Mouse (Mus musculus): ENCODE measurements around the gene Xpr1. TPM values are rescaled to one million over a fixed set of nuclear protein-coding genes. Genes with fewer than 3 reads are reported as not detected.
"Not testable (repeated sequence)": the region's sequence is repeated elsewhere in the genome, so short reads cannot be mapped to it uniquely, and the experiment has no call there.

The Xpr1 gene
- polyA plus RNA-seq, 1 experiment from 2014 or later: 8.6 TPM

DNA sequence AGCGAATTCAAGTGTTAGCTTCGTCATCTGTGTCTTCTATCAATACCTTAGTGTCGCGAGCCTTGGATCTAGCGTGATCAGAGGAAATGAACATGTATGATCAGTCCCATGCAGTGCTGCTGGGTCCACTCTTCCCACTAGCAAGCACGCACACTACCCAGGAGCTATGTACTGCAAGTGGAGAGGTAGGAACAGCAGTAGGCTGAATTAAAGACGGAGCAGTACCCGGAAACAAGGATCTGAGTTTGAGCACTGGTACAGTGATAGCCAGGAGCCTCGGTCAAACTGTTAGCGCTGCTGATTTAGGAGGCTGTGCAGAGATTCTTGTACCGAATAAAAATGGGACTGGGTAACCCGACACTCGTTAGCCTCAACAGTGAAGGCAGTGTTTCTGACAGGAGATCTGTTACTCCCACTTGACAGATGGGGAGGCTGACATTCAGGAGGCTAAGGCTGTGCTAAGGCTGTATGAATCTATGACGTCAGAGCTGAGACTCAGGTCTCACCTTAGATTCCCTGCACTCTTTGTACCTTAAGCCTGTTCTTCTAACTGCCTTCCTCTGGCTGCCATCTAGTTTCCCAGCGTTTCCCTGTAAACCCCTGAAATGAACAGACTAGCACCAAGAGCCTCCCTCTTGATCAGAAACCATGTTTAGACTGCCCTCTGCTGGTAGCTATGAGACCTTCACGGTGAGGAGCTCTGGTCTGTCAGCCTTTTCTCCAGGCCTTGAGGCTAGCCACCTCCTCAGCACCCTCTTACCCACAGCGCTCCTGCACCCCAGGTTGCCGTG, 136.0 kb downstream of the Xpr1 start:
- 46% methylated on average over 18 of the region's 18 CpGs for WGBS
- Histone ChIP-seq H3K4me3 (replicated peaks) (no peak overlapping the region), H3K4me1 (replicated peaks) (peaks cover 19% of the 10 kb centered on the region), H3K27ac (peak overlapping the region; percentile 64), H3K9me3 (no peaks in the 10 kb centered on the region), H3K36me3 (peaks cover 6% of the 10 kb centered on the region; the same call in 1 of the 2 replicates), H3K9ac (replicated peaks) (no peak overlapping the region; the same call in 1 of the 2 replicates), H3K27me3 (no peaks in the 10 kb centered on the region), H3K4me2 (no peak overlapping the region; the same call in 1 of the 2 replicates)
- peak; percentile 89 for ATAC-seq (ENCODE audit: insufficient number of reproducible peaks, insufficient read depth, low FRiP score, low TSS enrichment, low read depth)

GRCm38 (mm10) chr1:155280306-155280705, 136.9 kb downstream of the Xpr1 start:
- Histone ChIP-seq H3K9ac (replicated peaks) (no peak overlapping the region), H3K27ac (no peak overlapping the region), H3K4me1 (replicated peaks) (peaks cover 19% of the 10 kb centered on the region), H3K4me2 (no peak overlapping the region), H3K27me3 (no peaks in the 10 kb centered on the region), H3K4me3 (replicated peaks) (no peak overlapping the region), H3K9me3 (no peaks in the 10 kb centered on the region), H3K36me3 (peaks cover 6% of the 10 kb centered on the region; the same call in 1 of the 2 replicates)
- 64% methylated on average over 10 of the region's 10 CpGs for WGBS
- no peak for ATAC-seq (ENCODE audit: insufficient number of reproducible peaks, insufficient read depth, low FRiP score, low TSS enrichment, low read depth)

GRCm38 (mm10) chr1:155276381-155277033, 140.7 kb downstream of the Xpr1 start:
- H3K27me3 ChIP-seq: no peaks in the 10 kb centered on the region
- H3K36me3 ChIP-seq: no peaks in the 10 kb centered on the region
- no peak overlapping the region for H3K9ac ChIP-seq (replicated peaks)
- H3K4me3 ChIP-seq (replicated peaks): no peak overlapping the region
- no peak overlapping the region for H3K27ac ChIP-seq
- no peak overlapping the region for H3K4me2 ChIP-seq
- 68% methylated on average over 13 of the region's 13 CpGs for WGBS
- H3K9me3 ChIP-seq: no peaks in the 10 kb centered on the region
- no peak for ATAC-seq (ENCODE audit: insufficient number of reproducible peaks, insufficient read depth, low FRiP score, low TSS enrichment, low read depth)
- H3K4me1 ChIP-seq (replicated peaks): peaks cover 33% of the 10 kb centered on the region

DNA sequence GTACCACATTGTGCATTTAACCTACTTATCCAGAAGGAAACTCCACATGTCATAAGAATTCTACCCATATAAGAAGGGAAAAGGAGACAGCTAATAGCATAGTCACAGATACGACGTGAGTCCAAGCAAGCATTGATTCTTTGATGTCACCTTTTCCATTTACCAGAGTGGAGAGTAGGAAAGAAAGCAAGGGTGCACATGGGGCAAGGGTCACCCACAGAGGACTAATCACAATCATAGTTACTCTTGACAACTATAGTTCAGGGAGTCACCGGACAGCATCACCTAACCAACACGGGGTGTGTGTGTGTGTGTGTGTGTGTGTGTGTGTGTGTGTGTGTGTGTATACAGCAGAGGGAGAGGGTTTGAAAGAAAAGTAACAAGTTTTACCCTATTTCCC, 141.4 kb downstream of the Xpr1 start:
- H3K27me3 ChIP-seq: no peaks in the 10 kb centered on the region
- no peak overlapping the region for H3K27ac ChIP-seq
- H3K4me3 ChIP-seq (replicated peaks): no peak overlapping the region
- WGBS: 81% methylated on average over 4 of the region's 4 CpGs
- no peaks in the 10 kb centered on the region for H3K9me3 ChIP-seq
- H3K4me2 ChIP-seq: no peak overlapping the region
- H3K4me1 ChIP-seq (replicated peaks): peaks cover 25% of the 10 kb centered on the region
- no peak overlapping the region for H3K9ac ChIP-seq (replicated peaks)
- no peak for ATAC-seq (ENCODE audit: insufficient number of reproducible peaks, insufficient read depth, low FRiP score, low TSS enrichment, low read depth)
- no peaks in the 10 kb centered on the region for H3K36me3 ChIP-seq

GRCm38 (mm10) chr1:155274976-155275375, 142.2 kb downstream of the Xpr1 start:
- ATAC-seq (ENCODE audit: insufficient number of reproducible peaks, insufficient read depth, low FRiP score, low TSS enrichment, low read depth): no peak
- Histone ChIP-seq H3K4me3 (replicated peaks) (no peak overlapping the region), H3K9me3 (no peaks in the 10 kb centered on the region), H3K27me3 (no peaks in the 10 kb centered on the region), H3K9ac (replicated peaks) (no peak overlapping the region), H3K4me1 (replicated peaks) (peaks cover 17% of the 10 kb centered on the region), H3K36me3 (no peaks in the 10 kb centered on the region), H3K4me2 (no peak overlapping the region), H3K27ac (no peak overlapping the region)
- WGBS: 80% methylated on average over 3 of the region's 3 CpGs

- Histone ChIP-seq H3K4me2 (no peak overlapping the region), H3K4me1 (replicated peaks) (peaks cover 16% of the 10 kb centered on the region), H3K27me3 (no peaks in the 10 kb centered on the region), H3K9me3 (no peaks in the 10 kb centered on the region), H3K9ac (replicated peaks) (no peak overlapping the region), H3K4me3 (replicated peaks) (no peak overlapping the region), H3K27ac (peak overlapping the region; percentile 74), H3K36me3 (no peaks in the 10 kb centered on the region)
- 82% methylated on average over 4 of the region's 4 CpGs for WGBS
- no peak for ATAC-seq (ENCODE audit: insufficient number of reproducible peaks, insufficient read depth, low FRiP score, low TSS enrichment, low read depth)
Observed at GRCm38 (mm10) chr1:155272953-155273352, 144.3 kb downstream of the Xpr1 start.

GRCm38 (mm10) chr1:155262496-155262895, 154.7 kb downstream of the Xpr1 start:
- not testable (repeated sequence) for H3K27ac ChIP-seq; ATAC-seq (ENCODE audit: insufficient number of reproducible peaks, insufficient read depth, low FRiP score, low TSS enrichment, low read depth); H3K27me3 ChIP-seq; H3K9me3 ChIP-seq; H3K4me3 ChIP-seq (replicated peaks); H3K9ac ChIP-seq (replicated peaks); H3K36me3 ChIP-seq; H3K4me2 ChIP-seq; H3K4me1 ChIP-seq (replicated peaks)
- WGBS: 95% methylated on average over 10 of the region's 10 CpGs

GRCm38 (mm10) chr1:155254309-155254708, 162.9 kb downstream of the Xpr1 start:
- Histone ChIP-seq H3K4me1 (replicated peaks) (no peaks in the 10 kb centered on the region), H3K27ac (no peak overlapping the region), H3K9ac (replicated peaks) (no peak overlapping the region), H3K9me3 (no peaks in the 10 kb centered on the region), H3K27me3 (no peaks in the 10 kb centered on the region), H3K4me3 (replicated peaks) (no peak overlapping the region), H3K36me3 (no peaks in the 10 kb centered on the region), H3K4me2 (no peak overlapping the region)
- WGBS: 89% methylated on average over 8 of the region's 8 CpGs
- no peak for ATAC-seq (ENCODE audit: insufficient number of reproducible peaks, insufficient read depth, low FRiP score, low TSS enrichment, low read depth)

GRCm38 (mm10) chr1:155253126-155253525, 164.1 kb downstream of the Xpr1 start:
- Histone ChIP-seq H3K4me2 (no peak overlapping the region), H3K9ac (replicated peaks) (no peak overlapping the region), H3K36me3 (no peaks in the 10 kb centered on the region), H3K4me1 (replicated peaks) (no peaks in the 10 kb centered on the region), H3K4me3 (replicated peaks) (no peak overlapping the region), H3K27me3 (no peaks in the 10 kb centered on the region), H3K27ac (no peak overlapping the region), H3K9me3 (no peaks in the 10 kb centered on the region)
- 61% methylated on average over 12 of the region's 12 CpGs for WGBS
- no peak for ATAC-seq (ENCODE audit: insufficient number of reproducible peaks, insufficient read depth, low FRiP score, low TSS enrichment, low read depth)

- Histone ChIP-seq H3K27ac (no peak overlapping the region), H3K9ac (replicated peaks) (no peak overlapping the region), H3K27me3 (no peaks in the 10 kb centered on the region), H3K9me3 (no peaks in the 10 kb centered on the region), H3K4me2 (no peak overlapping the region), H3K4me1 (replicated peaks) (no peaks in the 10 kb centered on the region), H3K36me3 (no peaks in the 10 kb centered on the region), H3K4me3 (replicated peaks) (no peak overlapping the region)
- WGBS: 54% methylated on average over 6 of the region's 6 CpGs
- no peak for ATAC-seq (ENCODE audit: insufficient number of reproducible peaks, insufficient read depth, low FRiP score, low TSS enrichment, low read depth)
Observed at GRCm38 (mm10) chr1:155252631-155253121, 164.5 kb downstream of the Xpr1 start.

DNA sequence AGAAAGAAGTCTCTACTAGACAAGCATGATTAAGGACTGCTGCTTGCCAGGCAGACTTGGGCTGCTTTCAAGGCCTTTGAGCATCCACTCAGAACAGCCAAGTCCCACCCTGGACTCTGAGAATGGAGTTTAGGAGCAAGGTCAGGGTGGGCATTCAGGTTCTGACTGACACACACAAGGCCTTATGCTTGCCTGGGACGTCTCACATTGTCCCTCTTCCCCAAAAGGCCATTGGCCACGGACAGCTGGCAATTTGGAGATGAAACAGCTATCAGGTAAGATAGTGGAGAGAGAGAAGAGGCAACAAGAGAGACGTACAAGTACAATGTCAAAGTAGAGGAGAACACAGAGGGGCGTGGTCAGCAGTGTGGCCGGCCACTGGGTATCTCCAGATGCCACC, 165.6 kb downstream of the Xpr1 start:
- 80% methylated on average over 5 of the region's 5 CpGs for WGBS
- Histone ChIP-seq H3K9ac (replicated peaks) (no peak overlapping the region), H3K4me1 (replicated peaks) (0 out of 2 replicates have a peak, but pooled peaks cover 5% of the 10 kb centered on the region), H3K4me2 (no peak overlapping the region), H3K9me3 (no peaks in the 10 kb centered on the region), H3K27ac (no peak overlapping the region), H3K4me3 (replicated peaks) (no peak overlapping the region), H3K27me3 (no peaks in the 10 kb centered on the region), H3K36me3 (no peaks in the 10 kb centered on the region)
- no peak for ATAC-seq (ENCODE audit: insufficient number of reproducible peaks, insufficient read depth, low FRiP score, low TSS enrichment, low read depth)
